Comparison of ENCODE assay signal across 8 mouse cellular contexts in the genomic region with DNA sequence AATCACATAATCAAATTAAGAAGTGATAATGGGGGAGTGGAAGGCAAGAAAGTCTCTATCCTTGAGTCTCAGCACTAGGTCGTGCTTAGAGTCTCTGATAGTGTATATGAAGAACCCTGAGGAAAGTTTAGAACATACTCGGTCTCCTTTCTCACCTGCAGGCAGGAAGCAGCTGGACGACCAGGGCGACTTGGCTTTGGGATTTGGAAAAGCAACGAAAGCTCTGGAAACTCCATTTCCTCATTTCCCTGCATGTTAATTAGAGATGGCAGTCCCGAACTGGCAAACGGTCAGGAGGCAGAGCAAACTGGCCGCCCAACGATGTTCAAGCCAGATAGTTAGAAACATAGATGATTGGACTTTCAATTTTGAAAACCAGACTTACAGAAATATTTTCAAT.
DNase-seq lines count a peak whose midpoint lies in the region; ATAC-seq lines count a peak whose summit lies in the region.

No protein-coding gene starts in this region.

- no peak overlapping the region for H3K27ac ChIP-seq in kidney, embryonic 14.5 days (ENCODE audit: low read depth, low read length)
- H3K27ac ChIP-seq in embryonic facial prominence, embryonic 11.5 days (replicated peaks; ENCODE audit: low read depth, low read length), result no peak overlapping the region
- H3K27ac ChIP-seq in hindbrain, embryonic 14.5 days, result no peak overlapping the region
- H3K27ac ChIP-seq in midbrain, embryonic 12.5 days (replicated peaks), result no peak overlapping the region

- 14% methylated on average over 9 of the region's 9 CpGs for WGBS in kidney, embryonic 14.5 days
- 6% methylated on average over 9 of the region's 9 CpGs for WGBS in embryonic facial prominence, embryonic 11.5 days
- WGBS in hindbrain, embryonic 14.5 days, result 6% methylated on average over 9 of the region's 9 CpGs
- WGBS in midbrain, embryonic 12.5 days, result 5% methylated on average over 9 of the region's 9 CpGs

- no peaks in the 10 kb centered on the region for H3K36me3 ChIP-seq in kidney, embryonic 14.5 days (ENCODE audit: control insufficient read depth, insufficient read depth, low read length)
- no peaks in the 10 kb centered on the region for H3K36me3 ChIP-seq in embryonic facial prominence, embryonic 11.5 days (replicated peaks; ENCODE audit: control insufficient read depth, insufficient read depth, low read depth, low read length)
- no peaks in the 10 kb centered on the region for H3K36me3 ChIP-seq in hindbrain, embryonic 14.5 days (replicated peaks; ENCODE audit: control insufficient read depth, insufficient read depth)
- no peaks in the 10 kb centered on the region for H3K36me3 ChIP-seq in midbrain, embryonic 12.5 days

- peak overlapping the region; percentile 41 for H3K4me3 ChIP-seq in kidney, embryonic 14.5 days (ENCODE audit: low read length)
- peak overlapping the region; percentile 40 for H3K4me3 ChIP-seq in embryonic facial prominence, embryonic 11.5 days (ENCODE audit: low read depth, low read length)
- H3K4me3 ChIP-seq in hindbrain, embryonic 14.5 days (replicated peaks; ENCODE audit: low read length), result peak overlapping the region; percentile 35
- H3K4me3 ChIP-seq in midbrain, embryonic 12.5 days, result peak overlapping the region; percentile 45

- H3K9me3 ChIP-seq in kidney, embryonic 14.5 days (ENCODE audit: control insufficient read depth, low read length), result no peaks in the 10 kb centered on the region
- H3K9me3 ChIP-seq in embryonic facial prominence, embryonic 11.5 days (replicated peaks; ENCODE audit: control insufficient read depth, low read length), result no peaks in the 10 kb centered on the region
- H3K9me3 ChIP-seq in hindbrain, embryonic 14.5 days (ENCODE audit: control insufficient read depth, low read length), result no peaks in the 10 kb centered on the region
- no peaks in the 10 kb centered on the region for H3K9me3 ChIP-seq in midbrain, embryonic 12.5 days

- peak overlapping the region; percentile 59 for H3K4me2 ChIP-seq in kidney, embryonic 14.5 days (replicated peaks; ENCODE audit: low read depth, low read length)
- peak overlapping the region; percentile 52 for H3K4me2 ChIP-seq in embryonic facial prominence, embryonic 11.5 days (ENCODE audit: low read depth, low read length)
- peak overlapping the region; percentile 70 for H3K4me2 ChIP-seq in hindbrain, embryonic 14.5 days (replicated peaks)
- peak overlapping the region; percentile 66 for H3K4me2 ChIP-seq in midbrain, embryonic 12.5 days (replicated peaks)

- no peak overlapping the region for H3K9ac ChIP-seq in kidney, embryonic 14.5 days (ENCODE audit: low read depth, low read length)
- peak overlapping the region; percentile 59 for H3K9ac ChIP-seq in embryonic facial prominence, embryonic 11.5 days (replicated peaks; ENCODE audit: low read length)
- H3K9ac ChIP-seq in hindbrain, embryonic 14.5 days, result peak overlapping the region; percentile 55; the same call in 1 of the 2 replicates
- no peak overlapping the region for H3K9ac ChIP-seq in midbrain, embryonic 12.5 days (replicated peaks)

- peaks cover 12% of the 10 kb centered on the region; the same call in 1 of the 2 replicates for H3K27me3 ChIP-seq in kidney, embryonic 14.5 days (ENCODE audit: control insufficient read depth, insufficient read depth, low read length)
- peaks cover 10% of the 10 kb centered on the region; the same call in 1 of the 2 replicates for H3K27me3 ChIP-seq in embryonic facial prominence, embryonic 11.5 days (ENCODE audit: control insufficient read depth, insufficient read depth, low read length)
- H3K27me3 ChIP-seq in hindbrain, embryonic 14.5 days (ENCODE audit: control insufficient read depth, insufficient read depth, low read length), result peaks cover 34% of the 10 kb centered on the region
- H3K27me3 ChIP-seq in midbrain, embryonic 12.5 days, result peaks cover 50% of the 10 kb centered on the region

- DNase-seq in kidney, postnatal 25 days, result no peak
- DNase-seq in embryonic facial prominence, embryonic 11.5 days (ENCODE audit: low spot score), result no peak
- no peak for DNase-seq in hindbrain, embryonic 14.5 days (ENCODE audit: low spot score)
- DNase-seq in thymus, postnatal 10 days (ENCODE audit: low spot score in 2 of 2), result no peak
- DNase-seq in lung, postnatal 36 days, result no peak

- ATAC-seq in kidney, embryonic 14.5 days (ENCODE audit: low FRiP score, low TSS enrichment), result no peak
- no peak for ATAC-seq in embryonic facial prominence, embryonic 11.5 days (replicated peaks; ENCODE audit: insufficient number of reproducible peaks, low FRiP score, low TSS enrichment, low read depth)
- no peak for ATAC-seq in hindbrain, embryonic 14.5 days (ENCODE audit: low FRiP score)
- no peak for ATAC-seq in midbrain, embryonic 12.5 days (ENCODE audit: low FRiP score, low read depth)
- no peak for ATAC-seq in inflammation-experienced regulatory T-cells, adult 6 months

- H3K4me1 ChIP-seq in kidney, embryonic 14.5 days (ENCODE audit: control insufficient read depth, insufficient read depth, low read length), result peaks cover 9% of the 10 kb centered on the region; the same call in 1 of the 2 replicates
- H3K4me1 ChIP-seq in embryonic facial prominence, embryonic 11.5 days (ENCODE audit: control insufficient read depth, insufficient read depth, low read length), result no peaks in the 10 kb centered on the region
- H3K4me1 ChIP-seq in hindbrain, embryonic 14.5 days (replicated peaks; ENCODE audit: control insufficient read depth, insufficient read depth, low read length), result no peaks in the 10 kb centered on the region
- H3K4me1 ChIP-seq in midbrain, embryonic 12.5 days, result no peaks in the 10 kb centered on the region

Comparison
In these comparisons a context has a peak if more than half of its experiments do, and no peak if none do; other contexts are left out.
1. H3K9ac ChIP-seq: peak in embryonic facial prominence, embryonic 11.5 days (single experiment) and hindbrain, embryonic 14.5 days (single experiment); none in kidney, embryonic 14.5 days (single experiment) and midbrain, embryonic 12.5 days (single experiment).
2. Peak in every context shown above with its lines, with median percentiles within 50 percentile points of each other: H3K4me2 ChIP-seq and H3K4me3 ChIP-seq.